Mouse (Mus musculus) cerebral cortex, adult 2 months (tissue): ENCODE measurements around the gene Apold1.

Experiments used
- whole genome bisulfite sequencing: fragments of 180-500 bp; shearing (Covaris S2); methylation state at CpG from one replicate; pipeline ENCODE4 v1.1.7; 2018; 5-methylcytosine and 5-hydroxymethylcytosine counted together

Gene Apold1

GRCm38 (mm10) chr6:134972096-134972495, 9.4 kb upstream of the Apold1 start:
- WGBS: 70% methylated on average over 4 of the region's 4 CpGs

GRCm38 (mm10) chr6:134976628-134977027, 4.9 kb upstream of the Apold1 start:
- 35% methylated on average over 6 of the region's 6 CpGs for WGBS

GRCm38 (mm10) chr6:134983529-134984370, 2.2 kb downstream of the Apold1 start:
- WGBS: 3% methylated on average over 62 of the region's 62 CpGs

- 64% methylated on average over 3 of the region's 3 CpGs for WGBS
Measured at GRCm38 (mm10) chr6:134984748-134985147, 3.2 kb downstream of the Apold1 start.

- 80% methylated on average over 9 of the region's 9 CpGs for WGBS
Measured at GRCm38 (mm10) chr6:134988377-134988776, 6.9 kb downstream of the Apold1 start.

- 78% methylated on average over 6 of the region's 6 CpGs for whole genome bisulfite sequencing
Measured at GRCm38 (mm10) chr6:134990674-134991073, 9.2 kb downstream of the Apold1 start.

- 35% methylated on average over 12 of the region's 12 CpGs for WGBS
Measured at GRCm38 (mm10) chr6:134994031-134994651, 12.6 kb downstream of the Apold1 start.

- WGBS: 58% methylated on average over 8 of the region's 8 CpGs
Measured at GRCm38 (mm10) chr6:134994985-134995384, 13.5 kb downstream of the Apold1 start.

- WGBS: 89% methylated on average over 2 of the region's 2 CpGs
Measured at GRCm38 (mm10) chr6:134996918-134997317, 15.4 kb downstream of the Apold1 start.

- 88% methylated on average over 8 of the region's 8 CpGs for whole genome bisulfite sequencing
Measured at GRCm38 (mm10) chr6:134998076-134998475, 16.6 kb downstream of the Apold1 start.

GRCm38 (mm10) chr6:134998781-134999180, 17.3 kb downstream of the Apold1 start:
- WGBS: 80% methylated on average over 3 of the region's 3 CpGs

GRCm38 (mm10) chr6:135000272-135000671, 18.8 kb downstream of the Apold1 start:
- WGBS: 85% methylated on average over 4 of the region's 4 CpGs

- 90% methylated on average over 4 of the region's 4 CpGs for WGBS
Measured at GRCm38 (mm10) chr6:135001991-135002390, 20.5 kb downstream of the Apold1 start.

GRCm38 (mm10) chr6:135006372-135006771, 24.9 kb downstream of the Apold1 start:
- WGBS: 86% methylated on average over 4 of the region's 4 CpGs

- 3% methylated on average over 19 of the region's 19 CpGs for WGBS
Measured at GRCm38 (mm10) chr6:135011048-135011733, 29.7 kb downstream of the Apold1 start, which contains the start of gene Ddx47. TSS of gene Ddx47 (plus strand) at chr6:135011612.

- under 1% methylated on average over 14 of the region's 14 CpGs for WGBS
Measured at GRCm38 (mm10) chr6:135011734-135012116, 30.2 kb downstream of the Apold1 start.

GRCm38 (mm10) chr6:135017211-135017610, 35.7 kb downstream of the Apold1 start:
- WGBS: 94% methylated on average over 11 of the region's 11 CpGs

GRCm38 (mm10) chr6:135019564-135019963, 38.0 kb downstream of the Apold1 start:
- 72% methylated on average over 10 of the region's 10 CpGs for WGBS

- WGBS: 94% methylated on average over 3 of the region's 3 CpGs
Measured at GRCm38 (mm10) chr6:135021633-135022032, 40.1 kb downstream of the Apold1 start.

GRCm38 (mm10) chr6:135023379-135023778, 41.9 kb downstream of the Apold1 start:
- 95% methylated on average over 14 of the region's 14 CpGs for WGBS

GRCm38 (mm10) chr6:135024781-135025420, 43.4 kb downstream of the Apold1 start:
- 91% methylated on average over 1 of the region's 1 CpGs for WGBS

GRCm38 (mm10) chr6:135026232-135026631, 44.7 kb downstream of the Apold1 start:
- 3% methylated on average over 3 of the region's 3 CpGs for WGBS
